Mouse (Mus musculus): ENCODE data around the gene Ssxb9. TPM values are rescaled to one million over a fixed set of nuclear protein-coding genes. Genes with fewer than 3 reads are reported as not detected.

The Ssxb9 gene
- not detected for polyA plus RNA-seq (2015; fragmentation: Illumina TruSeq; extraction: RNeasy Lipid Tissue Mini Kit (QIAGEN cat#74804); ENCODE audit: insufficient read depth, low read depth, low replicate concordance)

DNA sequence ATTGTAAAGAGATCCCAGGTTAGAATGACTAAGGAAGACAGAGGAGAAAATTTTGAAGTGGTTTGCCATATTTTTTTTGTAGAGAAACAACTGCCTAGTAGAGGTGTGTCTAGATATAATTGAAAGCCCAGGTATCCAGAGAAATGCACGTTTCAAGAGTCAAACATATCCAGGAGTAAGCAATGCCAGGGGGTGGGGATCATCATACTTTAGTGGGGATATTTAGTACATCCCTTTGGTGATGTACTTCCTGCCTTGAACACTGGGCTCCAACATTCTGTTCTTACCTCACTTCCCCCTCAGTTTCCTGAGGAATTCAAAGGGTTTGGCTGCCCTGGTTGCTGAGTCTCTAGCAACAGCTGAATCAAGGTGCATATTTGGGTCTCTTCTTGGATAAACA lies at the start of gene Ssxb9:
Gene Ssxb9 (plus strand): TSS at position 301 of the 400 bp plus-strand sequence.

DNA sequence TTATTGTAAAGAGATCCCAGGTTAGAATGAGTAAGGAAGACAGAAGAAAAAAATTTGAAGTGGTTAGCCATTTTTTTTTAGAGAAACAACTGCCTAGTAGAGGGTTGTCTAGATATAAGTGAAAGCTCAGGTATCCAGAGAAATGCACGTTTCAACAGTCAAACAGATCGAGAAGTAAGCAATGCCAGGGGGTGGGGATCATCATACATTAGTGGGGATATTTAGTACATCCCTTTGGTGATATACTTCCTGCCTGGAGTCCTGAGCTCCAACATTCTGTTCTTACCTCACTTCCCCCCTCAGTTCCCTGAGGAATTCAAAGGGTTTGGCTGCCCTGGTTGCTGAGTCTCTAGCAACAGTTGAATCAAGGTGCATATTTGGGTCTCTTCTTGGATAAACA lies 39.7 kb upstream of the Ssxb9 start, which contains the start of gene Ssxb10:
Gene Ssxb10 (plus strand): TSS at position 301 of the 400 bp plus-strand sequence.

DNA sequence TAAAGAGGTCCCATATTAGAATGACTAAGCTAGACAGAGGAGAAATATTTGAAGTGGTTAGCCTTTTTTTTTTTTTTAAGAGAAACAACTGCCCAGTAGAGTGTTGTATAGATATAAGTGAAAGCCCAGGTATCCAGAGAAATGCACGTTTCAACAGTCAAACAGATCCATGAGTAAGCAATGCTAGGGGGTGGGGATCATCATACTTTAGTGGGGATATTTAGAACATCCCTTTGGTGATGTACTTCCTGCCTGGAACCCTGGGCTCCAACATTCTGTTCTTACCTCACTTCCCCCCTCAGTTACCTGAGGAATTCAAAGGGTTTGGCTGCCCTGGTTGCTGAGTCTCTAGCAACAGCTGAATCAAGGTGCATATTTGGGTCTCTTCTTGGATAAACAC lies 46.2 kb downstream of the Ssxb9 start, which contains the start of gene Ssxb1:
Gene Ssxb1 (plus strand): TSS at position 301 of the 400 bp plus-strand sequence.

Other genes starting within 250 kb of the Ssxb9 start
- 21.1 TPM for gene Wdr13, start 234.1 kb upstream of the Ssxb9 start, polyA plus RNA-seq (2015; fragmentation: Illumina TruSeq; extraction: RNeasy Lipid Tissue Mini Kit (QIAGEN cat#74804); ENCODE audit: insufficient read depth, low read depth, low replicate concordance)
- gene Rbm3, start 221.1 kb upstream of the Ssxb9 start, polyA plus RNA-seq (2015; fragmentation: Illumina TruSeq; extraction: RNeasy Lipid Tissue Mini Kit (QIAGEN cat#74804); ENCODE audit: insufficient read depth, low read depth, low replicate concordance): 44.1 TPM
- 3.4 TPM for gene Tbc1d25, start 190.8 kb upstream of the Ssxb9 start, polyA plus RNA-seq (2015; fragmentation: Illumina TruSeq; extraction: RNeasy Lipid Tissue Mini Kit (QIAGEN cat#74804); ENCODE audit: insufficient read depth, low read depth, low replicate concordance)
- 15.2 TPM for gene Ebp, start 173.5 kb upstream of the Ssxb9 start, polyA plus RNA-seq (2015; fragmentation: Illumina TruSeq; extraction: RNeasy Lipid Tissue Mini Kit (QIAGEN cat#74804); ENCODE audit: insufficient read depth, low read depth, low replicate concordance)
- 9.5 TPM for gene Porcn, start 160.5 kb upstream of the Ssxb9 start, polyA plus RNA-seq (2015; fragmentation: Illumina TruSeq; extraction: RNeasy Lipid Tissue Mini Kit (QIAGEN cat#74804); ENCODE audit: insufficient read depth, low read depth, low replicate concordance)
- 6.0 TPM for gene Ftsj1, start 114.6 kb upstream of the Ssxb9 start, polyA plus RNA-seq (2015; fragmentation: Illumina TruSeq; extraction: RNeasy Lipid Tissue Mini Kit (QIAGEN cat#74804); ENCODE audit: insufficient read depth, low read depth, low replicate concordance)
- gene Slc38a5, start 95.8 kb upstream of the Ssxb9 start, polyA plus RNA-seq (2015; fragmentation: Illumina TruSeq; extraction: RNeasy Lipid Tissue Mini Kit (QIAGEN cat#74804); ENCODE audit: insufficient read depth, low read depth, low replicate concordance): 38.9 TPM
- gene Ssxb10, start 39.6 kb upstream of the Ssxb9 start, polyA plus RNA-seq (2015; fragmentation: Illumina TruSeq; extraction: RNeasy Lipid Tissue Mini Kit (QIAGEN cat#74804); ENCODE audit: insufficient read depth, low read depth, low replicate concordance): not detected
- not detected for gene Ssxb1, start 46.3 kb downstream of the Ssxb9 start, polyA plus RNA-seq (2015; fragmentation: Illumina TruSeq; extraction: RNeasy Lipid Tissue Mini Kit (QIAGEN cat#74804); ENCODE audit: insufficient read depth, low read depth, low replicate concordance)
- gene Ssxb2, start 94.7 kb downstream of the Ssxb9 start, polyA plus RNA-seq (2015; fragmentation: Illumina TruSeq; extraction: RNeasy Lipid Tissue Mini Kit (QIAGEN cat#74804); ENCODE audit: insufficient read depth, low read depth, low replicate concordance): not detected
- not detected for gene Gm14459, start 158.0 kb downstream of the Ssxb9 start, polyA plus RNA-seq (2015; fragmentation: Illumina TruSeq; extraction: RNeasy Lipid Tissue Mini Kit (QIAGEN cat#74804); ENCODE audit: insufficient read depth, low read depth, low replicate concordance)
- gene Ssxb6, start 181.3 kb downstream of the Ssxb9 start, polyA plus RNA-seq (2015; fragmentation: Illumina TruSeq; extraction: RNeasy Lipid Tissue Mini Kit (QIAGEN cat#74804); ENCODE audit: insufficient read depth, low read depth, low replicate concordance): not detected
- gene Ssxb3, start 224.8 kb downstream of the Ssxb9 start, polyA plus RNA-seq (2015; fragmentation: Illumina TruSeq; extraction: RNeasy Lipid Tissue Mini Kit (QIAGEN cat#74804); ENCODE audit: insufficient read depth, low read depth, low replicate concordance): not detected